Mouse (Mus musculus): Measurements from ENCODE around the gene Commd6.

DNA sequence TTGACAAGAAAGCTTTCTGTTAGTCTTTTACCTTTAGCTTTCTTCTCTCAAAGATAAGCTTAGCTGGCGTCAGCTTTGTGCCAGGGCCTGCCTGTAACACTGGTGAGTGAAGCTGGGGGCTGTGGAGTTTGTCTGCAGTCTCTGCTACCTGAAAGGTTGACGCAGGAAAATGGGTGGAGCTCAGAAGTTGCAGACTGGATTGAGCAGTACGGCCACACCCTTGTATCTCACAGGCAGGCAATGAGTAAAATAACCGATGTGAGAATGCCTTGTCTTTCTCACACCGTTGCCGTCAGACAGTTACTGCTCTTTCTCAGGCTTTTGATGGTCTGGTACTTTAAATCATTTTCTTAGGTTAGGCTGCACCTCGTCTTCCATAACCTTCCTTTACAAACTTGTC, 25.6 kb upstream of the Commd6 start:
- no peak for TF ChIP-seq GATA1 (IDR thresholded peaks at IDR 0.05; ENCODE audit: low read length)
- no peak for TF ChIP-seq TAL1 (IDR thresholded peaks at IDR 0.05; ENCODE audit: low read length)
